Mouse (Mus musculus) adrenal gland, adult 18-20 months (tissue): ENCODE results near the gene Dhps. TPM values are rescaled to one million over a fixed set of nuclear protein-coding genes. Genes with fewer than 3 reads are reported as not detected.
"Not testable (repeated sequence)": the region's sequence is repeated elsewhere in the genome, so short reads cannot be mapped to it uniquely, and the experiment has no call there.

Experiments
- DNase-seq, 2 experiments: peaks; one replicate each; pipeline ENCODE4 v3.0.0; 2021 to 2022; ENCODE audit warnings: low spot score in 2 of 2
- total RNA-seq, 2 experiments: library from RNA; stranded (reverse); gene quantifications; 1 replicate in 1 of 2; 2 replicates in 1 of 2; pipeline ENCODE4 v1.2.3; 2021

Dhps gene
- total RNA-seq, 2 experiments from 2014 or later: 25.5 to 26.4 TPM

DNA sequence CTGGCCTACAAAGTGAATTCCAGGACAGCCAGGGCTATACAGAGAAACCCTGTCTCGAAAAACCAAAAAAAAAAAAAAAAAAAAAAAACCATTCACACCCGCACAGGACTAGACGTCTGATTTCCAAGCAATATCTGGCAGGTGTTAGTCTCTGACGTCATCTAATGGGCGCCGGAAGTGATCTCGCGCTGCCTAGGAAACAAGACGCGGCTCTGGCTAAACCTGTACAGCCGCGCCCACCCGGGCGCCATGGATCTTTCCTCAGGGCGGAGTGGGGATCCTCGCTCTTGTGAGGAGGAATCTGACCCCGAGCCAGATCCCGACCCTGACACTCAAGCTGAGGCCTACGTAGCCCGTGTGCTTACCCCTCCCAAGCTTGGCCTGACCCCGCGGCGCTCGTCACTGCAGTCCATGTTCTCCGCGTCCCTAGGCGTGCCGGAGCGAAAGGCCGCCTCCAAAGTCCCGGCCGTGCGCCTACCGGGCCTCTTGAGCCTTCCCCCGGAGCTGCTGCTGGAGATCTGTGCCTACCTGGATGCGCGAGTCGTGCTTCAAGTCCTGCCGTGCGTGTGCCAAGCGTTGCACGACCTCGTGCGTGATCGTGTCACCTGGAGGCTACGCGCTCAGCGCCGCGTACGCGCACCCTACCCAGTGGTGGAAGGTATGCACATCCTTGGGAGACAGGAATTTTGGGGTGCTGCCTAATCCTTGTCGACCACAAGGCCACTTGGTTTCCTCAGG is 11.5 kb upstream of the Dhps start, which contains the start of gene Fbxw9:
Fbxw9 (plus strand) TSS at position 177 of the 738 bp plus-strand sequence.
- DNase-seq: peak; percentile 85 to 86

DNA sequence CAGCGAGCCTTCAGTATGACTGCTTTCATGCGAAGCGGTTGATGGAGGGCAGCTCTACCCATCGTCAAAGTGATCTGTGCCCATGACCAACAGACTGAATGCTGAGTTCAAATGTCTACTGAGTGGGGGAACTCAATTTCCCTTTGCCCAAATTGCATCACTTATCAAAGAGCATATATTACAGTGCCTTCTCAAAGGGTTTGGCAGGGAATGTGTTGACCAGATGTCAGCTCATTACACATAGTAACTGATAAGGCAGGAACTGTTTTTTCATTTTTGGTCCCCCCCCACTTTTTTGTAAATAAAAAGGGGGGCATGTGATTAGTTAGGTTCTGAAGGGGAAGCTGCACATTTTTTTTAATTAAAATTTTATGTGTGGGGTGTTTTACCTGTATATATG is 9.0 kb upstream of the Dhps start:
- DNase-seq: no peak

DNA sequence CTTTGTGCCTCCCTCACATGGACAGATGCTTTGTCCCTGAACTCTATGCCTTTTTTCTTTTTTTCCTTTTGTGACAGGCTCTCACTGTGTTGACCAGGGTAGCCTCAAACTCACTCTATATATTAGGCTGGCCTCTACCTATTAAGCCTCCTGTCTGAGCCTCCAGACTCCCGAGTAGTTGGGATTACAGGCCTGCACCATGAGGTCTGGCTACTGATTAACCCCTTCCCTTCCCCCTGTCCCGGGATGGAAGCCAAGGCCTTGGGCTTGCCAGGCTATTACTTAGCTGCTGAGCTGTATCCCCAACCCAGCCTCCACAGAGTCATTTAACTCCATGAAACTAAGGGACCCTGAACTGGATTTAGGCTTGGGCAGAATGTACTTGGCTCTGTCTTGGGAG is 6.3 kb upstream of the Dhps start:
- no peak for DNase-seq

DNA sequence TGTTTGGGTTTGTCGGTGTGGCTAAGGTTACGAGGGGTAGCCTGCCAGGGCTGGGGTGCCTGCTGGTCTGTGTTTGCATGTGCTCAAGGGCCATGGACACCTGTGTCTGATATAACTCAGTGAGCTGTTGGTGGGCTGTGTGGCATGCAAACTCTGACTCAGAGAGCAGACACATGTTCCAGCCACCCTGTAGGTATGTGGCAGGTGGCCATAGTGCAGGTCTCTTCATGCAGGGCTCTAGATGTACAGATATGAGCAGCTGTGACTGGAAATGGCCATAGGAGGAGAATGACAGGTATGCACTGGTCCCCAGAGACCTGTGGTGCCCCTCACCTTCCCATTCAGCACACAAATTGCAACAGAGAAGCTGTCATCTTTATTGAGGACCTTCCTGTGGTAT is 4.4 kb upstream of the Dhps start:
- no peak for DNase-seq

DNA sequence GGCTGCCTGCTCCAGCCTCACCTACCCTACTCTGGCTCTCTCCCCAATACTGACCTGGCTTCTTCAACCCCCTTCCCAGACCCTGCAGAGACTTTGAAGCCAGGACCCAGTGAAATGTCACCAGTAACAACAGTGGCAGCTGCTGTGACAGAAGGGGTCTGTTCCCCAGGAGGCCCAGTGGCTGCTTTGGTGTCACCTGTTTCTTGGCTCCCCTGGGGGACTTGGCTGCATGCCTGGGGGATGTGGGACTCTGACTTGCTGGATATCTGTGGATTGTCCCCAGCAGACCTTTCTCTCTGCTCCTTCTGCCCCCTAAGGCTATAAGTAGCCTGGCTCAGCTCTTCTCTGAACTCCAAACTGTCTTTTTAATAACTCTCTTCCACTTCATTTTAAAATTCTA is 3.6 kb upstream of the Dhps start, which contains the start of gene Gm5741:
Gm5741 (minus strand) TSS at position 1 of the 400 bp plus-strand sequence.
- DNase-seq: no peak

DNA sequence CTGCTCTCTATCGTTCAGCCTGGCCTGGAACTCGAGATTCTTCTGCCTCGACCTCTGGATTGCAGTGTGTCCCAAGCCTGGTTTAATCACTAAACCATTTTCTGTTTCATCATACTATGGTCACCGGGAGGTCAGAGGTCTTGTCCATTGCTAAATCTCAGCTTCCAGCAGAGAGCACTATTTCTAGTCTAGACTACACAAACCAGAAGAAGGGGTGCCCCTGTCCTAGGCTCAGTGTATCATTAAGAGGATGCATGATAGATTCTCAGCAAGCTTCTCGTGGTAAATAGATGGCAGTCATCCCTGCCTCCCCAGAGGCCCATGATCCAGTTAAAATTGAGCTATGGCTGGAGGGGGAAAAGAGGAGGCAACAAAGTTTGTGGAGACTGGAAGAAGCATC is 516 bp upstream of the Dhps start:
- no peak for DNase-seq

DNA sequence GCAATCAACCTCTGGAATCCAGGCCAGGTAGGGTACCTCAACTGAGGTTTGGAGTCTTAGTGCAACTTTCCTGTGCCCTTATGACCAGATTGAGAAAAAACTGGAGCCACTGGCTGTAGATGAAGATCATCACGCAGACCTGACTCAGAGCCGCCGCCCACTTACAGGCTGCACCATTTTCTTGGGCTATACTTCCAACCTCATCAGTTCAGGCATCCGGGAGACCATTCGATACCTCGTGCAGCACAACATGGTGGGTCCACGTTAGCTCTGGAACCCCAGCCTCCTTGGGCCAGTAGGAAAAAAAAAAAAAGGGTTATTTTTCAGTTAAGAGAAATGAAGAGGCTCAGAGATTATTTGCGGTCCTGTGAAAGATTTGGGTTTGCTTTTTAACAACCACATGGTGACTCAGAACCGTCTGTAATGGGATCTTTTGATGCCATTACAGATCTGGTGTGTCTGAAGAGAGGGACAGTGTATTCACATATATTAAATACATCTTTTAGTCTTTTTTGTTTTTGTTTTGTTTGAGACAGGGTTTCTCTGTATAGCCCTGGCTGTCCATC is 890 bp downstream of the Dhps start:
- no peak for DNase-seq

DNA sequence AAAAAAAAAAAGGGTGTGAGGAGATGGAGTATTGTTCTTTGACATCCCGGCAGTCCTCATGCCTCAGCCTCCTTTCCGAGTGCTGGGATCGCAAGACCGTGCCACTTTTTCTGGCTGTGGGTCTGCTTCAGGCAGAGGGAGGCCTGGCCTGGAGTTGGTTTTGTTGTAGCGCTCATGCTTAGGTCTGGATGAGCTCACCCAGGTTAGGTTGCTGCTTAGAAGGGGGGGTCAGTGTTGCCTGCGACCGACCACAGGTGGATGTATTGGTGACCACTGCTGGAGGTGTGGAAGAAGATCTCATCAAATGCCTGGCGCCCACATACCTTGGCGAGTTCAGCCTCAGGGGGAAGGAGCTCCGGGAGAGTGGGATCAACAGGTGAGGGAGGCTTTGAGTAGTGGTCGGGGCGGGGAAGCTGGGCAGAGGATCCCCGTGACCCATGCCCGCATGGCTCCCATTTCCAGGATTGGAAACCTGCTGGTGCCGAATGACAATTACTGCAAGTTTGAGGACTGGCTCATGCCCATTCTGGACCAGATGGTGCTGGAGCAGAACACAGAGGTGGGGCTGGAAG is 1.6 kb downstream of the Dhps start:
- DNase-seq: no peak

DNA sequence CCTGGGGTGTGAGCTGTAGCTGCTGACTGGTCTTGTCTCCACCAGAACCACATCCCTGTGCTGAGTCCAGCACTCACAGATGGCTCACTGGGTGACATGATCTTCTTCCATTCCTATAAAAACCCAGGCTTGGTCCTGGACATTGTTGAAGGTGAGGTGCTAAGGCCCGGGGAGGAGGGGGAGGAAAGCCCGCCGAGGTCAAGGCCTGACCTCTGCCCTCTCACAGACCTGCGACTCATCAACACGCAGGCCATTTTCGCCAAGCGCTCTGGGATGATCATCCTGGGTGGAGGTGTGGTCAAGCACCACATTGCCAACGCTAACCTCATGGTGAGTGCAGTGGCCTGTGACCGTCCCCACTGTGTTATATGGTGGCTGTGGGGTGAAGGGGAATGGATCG is 2.6 kb downstream of the Dhps start:
- DNase-seq: no peak

DNA sequence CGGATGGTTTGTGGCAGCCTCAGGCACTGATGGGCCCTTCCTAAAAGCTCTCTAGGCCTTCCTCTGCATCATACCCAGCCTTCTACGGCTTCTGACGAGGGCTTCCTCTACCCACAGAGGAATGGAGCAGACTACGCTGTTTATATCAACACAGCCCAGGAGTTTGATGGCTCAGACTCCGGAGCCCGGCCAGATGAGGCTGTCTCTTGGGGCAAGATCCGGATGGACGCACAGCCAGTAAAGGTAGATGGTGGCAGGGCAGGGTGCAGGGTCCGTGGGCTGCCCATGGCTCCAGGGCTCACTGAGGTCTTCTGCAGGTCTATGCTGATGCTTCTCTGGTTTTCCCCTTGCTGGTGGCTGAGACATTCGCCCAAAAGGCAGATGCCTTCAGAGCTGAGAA is 3.1 kb downstream of the Dhps start:
- no peak for DNase-seq

DNA sequence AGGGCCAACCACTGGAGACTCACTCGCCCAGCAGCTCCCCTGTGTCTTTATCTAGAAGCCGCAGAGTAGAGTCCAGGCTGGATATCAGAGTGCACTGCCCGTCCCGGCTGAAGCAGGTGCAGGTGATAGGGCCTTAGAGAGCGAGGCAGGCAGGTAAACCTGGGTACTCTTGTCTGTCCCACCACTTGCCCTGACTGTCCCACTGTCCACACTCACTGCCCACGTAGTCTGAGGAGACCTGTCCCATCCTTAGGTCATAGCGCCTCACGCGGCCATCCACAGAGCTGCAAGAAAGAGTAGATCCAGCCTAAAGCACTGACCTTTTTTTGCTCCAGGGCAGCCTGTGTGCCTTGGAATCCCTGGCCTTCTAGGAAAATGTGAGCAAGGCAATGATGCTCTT is 4.4 kb downstream of the Dhps start:
- no peak for DNase-seq

DNA sequence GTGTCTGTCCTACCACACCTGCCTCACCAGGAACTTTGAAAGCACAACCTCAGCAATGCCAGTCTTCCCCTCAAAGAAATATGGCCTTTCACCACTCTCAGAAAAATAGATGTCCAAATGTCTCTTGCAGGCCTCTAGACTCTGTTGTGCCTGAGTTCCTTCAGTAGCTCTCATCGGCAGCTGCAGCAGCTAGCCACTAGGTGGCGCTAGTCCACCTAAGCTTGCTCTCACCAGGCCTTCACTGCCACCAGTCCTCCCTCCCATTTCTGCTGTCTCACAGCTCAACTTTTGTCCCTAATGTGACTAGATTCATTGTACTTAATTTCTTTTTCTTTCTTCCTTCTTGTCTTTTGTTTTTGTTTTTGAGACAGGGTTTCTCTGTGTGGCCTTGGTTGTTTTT is 5.4 kb downstream of the Dhps start:
- DNase-seq: peak; percentile 67 to 70

DNA sequence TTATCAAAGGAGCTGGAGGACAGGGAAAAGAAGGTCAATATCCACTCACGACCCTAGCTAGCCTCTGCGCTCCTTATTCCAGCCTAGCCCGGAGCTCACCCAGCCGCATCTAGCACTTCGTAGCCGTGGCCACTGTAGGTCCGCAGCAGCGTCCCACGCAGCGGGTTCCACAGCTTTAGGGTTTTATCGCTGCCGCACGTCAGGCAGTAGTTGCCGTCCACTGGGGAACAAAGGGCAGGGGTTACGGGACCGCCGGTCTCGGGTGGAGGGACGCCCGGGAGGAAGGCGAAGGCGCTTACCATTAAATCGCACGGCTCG is 8.6 kb downstream of the Dhps start:
- DNase-seq: peak in 1 of 2 experiments; percentile 55

DNA sequence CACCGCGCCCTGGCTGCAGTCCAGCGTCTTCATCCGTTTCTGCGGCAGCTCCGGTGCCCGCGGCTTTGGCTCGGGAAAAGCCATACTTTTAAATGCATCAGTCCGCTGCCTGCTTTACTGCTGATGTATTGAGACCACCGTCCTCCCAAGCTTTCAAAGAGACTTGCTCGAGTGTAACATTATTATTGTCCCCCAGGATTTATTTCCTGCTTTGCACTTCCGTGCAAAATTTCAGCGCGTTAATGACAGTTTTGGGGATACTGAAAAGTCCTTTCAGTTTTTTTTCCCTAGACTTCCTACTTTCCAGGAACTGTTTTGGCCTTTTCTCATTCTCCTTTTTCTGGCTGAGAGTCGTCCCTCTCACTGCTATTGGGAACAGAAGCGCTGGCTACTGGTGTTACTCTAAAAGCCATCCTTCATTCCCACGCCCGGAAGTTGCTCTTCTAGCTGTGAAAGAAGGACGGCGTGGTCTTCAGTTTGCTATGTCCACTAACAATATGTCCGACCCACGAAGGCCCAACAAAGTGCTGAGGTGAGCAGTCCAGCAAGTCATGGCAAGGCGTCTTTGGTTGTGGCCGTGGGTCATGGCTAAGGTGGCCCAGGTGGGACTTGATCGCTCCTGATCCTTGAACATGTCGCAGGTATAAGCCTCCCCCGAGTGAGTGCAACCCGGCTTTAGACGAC is 9.1 kb downstream of the Dhps start, which contains the start of gene Wdr83os:
Wdr83os (plus strand) TSS at position 209 of the 684 bp plus-strand sequence.
- DNase-seq: peak; percentile 47 to 57

DNA sequence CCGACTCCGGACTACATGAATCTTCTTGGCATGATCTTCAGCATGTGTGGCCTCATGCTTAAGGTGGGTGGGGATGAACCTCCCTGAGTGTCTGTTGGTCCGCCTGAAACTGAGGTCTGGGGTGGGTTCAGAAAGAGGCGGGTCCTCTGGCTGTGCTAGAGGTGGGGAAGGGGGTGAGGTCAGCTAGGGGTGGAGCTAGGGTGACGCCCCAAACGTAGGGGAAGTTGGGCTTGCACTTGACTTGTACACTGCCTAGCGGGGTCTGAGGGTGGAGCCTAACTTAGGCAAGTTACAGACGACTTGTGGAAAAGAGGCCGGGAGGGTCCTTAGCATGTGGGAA is 9.6 kb downstream of the Dhps start, which contains the start of gene Wdr83:
Wdr83 (minus strand) TSS at position 91 of the 340 bp plus-strand sequence.
- DNase-seq: peak in 1 of 2 experiments; percentile 38

DNA sequence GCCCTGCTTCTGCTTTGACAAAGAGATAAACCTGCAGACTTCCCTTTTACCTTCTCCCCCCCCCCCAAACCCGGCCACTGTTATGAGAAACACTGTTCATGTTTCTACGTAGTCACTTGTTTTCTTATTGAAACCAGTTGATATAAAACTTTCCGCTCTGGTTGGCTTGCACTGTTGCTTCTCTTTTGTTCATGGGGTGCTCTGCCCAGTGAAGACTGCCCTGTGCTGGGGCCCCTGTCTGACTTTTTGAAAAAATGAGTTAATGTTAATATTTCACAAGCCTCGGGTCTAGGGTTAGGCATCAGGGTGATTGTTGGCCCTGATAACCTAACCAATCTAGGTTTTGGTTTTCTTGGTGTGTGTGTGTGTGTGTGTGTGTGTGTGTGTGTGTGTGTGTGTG is 10.6 kb downstream of the Dhps start:
- not testable (repeated sequence) for DNase-seq

DNA sequence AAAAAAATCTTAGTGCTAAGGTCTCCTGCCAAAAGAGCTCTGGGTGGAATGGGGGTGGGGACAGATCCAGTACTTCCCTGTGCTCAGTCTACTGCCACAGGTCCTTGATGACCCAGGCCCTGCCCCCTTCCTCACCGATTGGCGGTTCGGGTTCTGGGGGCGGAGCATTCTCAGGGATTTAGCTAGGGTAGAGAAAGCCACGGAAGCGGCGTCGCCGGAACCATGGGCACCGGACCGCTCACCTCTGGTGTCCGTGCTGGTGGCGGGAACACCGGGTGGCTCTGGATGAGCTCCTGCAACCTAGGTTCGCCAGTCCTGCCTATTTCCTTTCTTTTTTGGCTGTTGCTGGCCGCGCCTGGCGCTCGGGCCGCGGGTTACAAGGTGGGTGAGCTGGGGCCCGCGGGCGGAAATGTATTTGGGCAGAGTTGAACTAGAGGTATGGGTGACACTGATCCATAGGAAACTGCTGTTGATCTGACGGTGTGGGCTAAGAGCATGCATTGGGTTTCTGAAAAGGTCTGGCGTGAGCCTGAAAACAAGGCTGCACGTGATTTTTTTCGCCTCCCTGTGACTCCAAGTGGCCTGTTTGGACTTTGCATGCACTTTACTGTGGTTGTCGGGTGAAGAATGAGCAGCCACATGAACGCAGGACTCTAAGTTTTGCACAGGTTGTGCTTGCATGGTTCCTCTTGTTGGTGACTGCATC is 11.7 kb downstream of the Dhps start, which contains the start of gene Man2b1:
Man2b1 (plus strand) TSS at position 163 of the 706 bp plus-strand sequence.
- peak; percentile 85 to 86 for DNase-seq

DNA sequence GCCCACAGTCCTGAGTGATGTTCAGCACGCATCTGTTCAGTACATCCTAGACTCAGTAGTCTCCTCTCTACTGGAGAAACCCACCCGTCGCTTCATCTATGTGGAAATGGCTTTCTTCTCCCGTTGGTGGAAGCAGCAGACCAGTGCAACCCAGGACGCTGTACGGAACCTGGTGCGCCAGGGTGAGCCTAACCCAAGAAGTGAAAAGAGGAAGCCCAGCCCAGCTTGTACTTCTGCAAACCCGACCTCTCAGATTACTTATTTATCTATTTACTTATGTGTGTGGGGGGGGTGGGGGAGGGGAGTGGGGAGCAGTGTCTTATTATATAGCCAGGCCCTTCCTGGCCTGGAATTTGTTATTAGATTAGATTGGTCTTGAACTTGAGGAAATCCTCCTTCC is 13.1 kb downstream of the Dhps start:
- DNase-seq: no peak

DNA sequence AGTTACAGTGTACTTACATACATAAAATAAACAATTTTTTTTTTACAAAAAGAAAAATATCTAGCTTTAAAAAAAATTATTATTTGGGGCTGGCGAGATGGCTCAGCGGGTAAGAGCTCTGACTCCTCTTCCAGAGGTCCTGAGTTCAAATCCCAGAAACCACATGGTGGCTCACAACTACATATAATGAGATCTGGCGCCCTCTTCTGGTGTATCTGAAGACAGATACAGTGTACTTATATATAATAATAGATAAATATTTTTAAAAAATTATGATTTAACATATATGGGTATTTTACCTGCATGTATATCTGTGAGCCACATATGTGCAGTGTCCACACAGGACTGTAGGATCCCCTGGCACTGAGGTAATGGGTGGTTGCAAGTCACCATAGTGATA is 14.7 kb downstream of the Dhps start:
- DNase-seq: no peak

DNA sequence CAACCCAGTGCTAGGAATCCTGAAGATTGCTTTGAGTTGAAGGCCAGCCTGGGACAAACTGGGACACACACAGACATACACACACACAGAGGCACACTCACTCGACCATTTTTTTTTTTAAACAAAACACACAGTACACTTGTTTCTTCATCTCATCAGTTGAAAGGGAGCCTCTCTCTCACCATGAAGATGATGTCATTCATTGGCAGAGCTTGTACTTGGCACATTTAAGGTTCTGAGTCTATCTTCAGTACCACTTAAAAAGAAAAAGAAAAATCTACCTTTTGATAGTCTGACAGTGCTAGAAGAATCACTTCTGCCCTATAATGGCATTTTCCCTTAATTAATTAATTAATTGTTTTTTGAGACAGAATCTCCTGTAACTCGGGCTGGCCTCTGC is 17.2 kb downstream of the Dhps start:
- DNase-seq: no peak

DNA sequence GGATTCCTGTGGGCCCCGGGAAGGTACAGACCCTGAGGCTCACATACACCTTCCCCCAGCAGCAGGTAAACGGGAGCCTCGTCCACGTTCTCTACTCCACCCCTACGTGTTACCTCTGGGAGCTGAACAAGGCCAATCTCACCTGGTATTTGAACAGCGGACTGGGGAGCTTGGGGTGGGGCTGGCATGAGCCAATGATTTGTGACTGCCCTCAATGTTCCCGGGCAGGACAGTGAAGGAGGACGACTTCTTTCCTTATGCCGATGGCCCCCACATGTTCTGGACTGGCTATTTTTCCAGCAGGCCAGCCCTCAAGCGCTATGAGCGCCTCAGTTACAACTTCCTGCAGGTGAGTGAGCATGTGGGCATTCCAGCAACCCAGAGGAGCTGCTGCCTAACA is 19.3 kb downstream of the Dhps start:
- no peak for DNase-seq
